Mouse (Mus musculus): ENCODE results near the gene Spen. TPM values are rescaled to one million over a fixed set of nuclear protein-coding genes. Genes with fewer than 3 reads are reported as not detected.

Gene Spen
- total RNA-seq, 2 experiments from 2014 or later: 28.4 to 29.0 TPM

- no peak for ATAC-seq (replicated peaks; ENCODE audit: poor library complexity)
Measured at GRCm38 (mm10) chr4:141456193-141456938, 82.0 kb downstream of the Spen start.

- ATAC-seq (replicated peaks; ENCODE audit: poor library complexity): no peak
Measured at GRCm38 (mm10) chr4:141455526-141455925, 82.9 kb downstream of the Spen start.

- ATAC-seq (replicated peaks; ENCODE audit: poor library complexity): peak; percentile 76
Measured at GRCm38 (mm10) chr4:141454581-141455350, 83.6 kb downstream of the Spen start.

- no peak for ATAC-seq (replicated peaks; ENCODE audit: poor library complexity)
Measured at GRCm38 (mm10) chr4:141451916-141452450, 86.4 kb downstream of the Spen start.

GRCm38 (mm10) chr4:141451251-141451650 lies 87.1 kb downstream of the Spen start:
- ATAC-seq (replicated peaks; ENCODE audit: poor library complexity): no peak

- no peak for ATAC-seq (replicated peaks; ENCODE audit: poor library complexity)
Measured at GRCm38 (mm10) chr4:141446211-141446610, 92.2 kb downstream of the Spen start.

GRCm38 (mm10) chr4:141445328-141445720 lies 93.1 kb downstream of the Spen start:
- ATAC-seq (replicated peaks; ENCODE audit: poor library complexity): peak; percentile 18

- peak; percentile 96 for ATAC-seq (replicated peaks; ENCODE audit: poor library complexity)
Measured at GRCm38 (mm10) chr4:141444451-141445327, 93.7 kb downstream of the Spen start, which contains the start of gene Zbtb17. TSS of gene Zbtb17 (plus strand) at chr4:141444654.

GRCm38 (mm10) chr4:141443641-141444429 lies 94.6 kb downstream of the Spen start:
- ATAC-seq (replicated peaks; ENCODE audit: poor library complexity): no peak

GRCm38 (mm10) chr4:141440877-141441276 lies 97.5 kb downstream of the Spen start:
- ATAC-seq (replicated peaks; ENCODE audit: poor library complexity): no peak

- no peak for ATAC-seq (replicated peaks; ENCODE audit: poor library complexity)
Measured at GRCm38 (mm10) chr4:141439083-141439803, 99.2 kb downstream of the Spen start.

GRCm38 (mm10) chr4:141435974-141436373 lies 102.4 kb downstream of the Spen start, which contains the start of gene Srarp:
TSS of gene Srarp (minus strand) at chr4:141436105.
- ATAC-seq (replicated peaks; ENCODE audit: poor library complexity): no peak

GRCm38 (mm10) chr4:141433191-141433590 lies 105.2 kb downstream of the Spen start:
- no peak for ATAC-seq (replicated peaks; ENCODE audit: poor library complexity)

GRCm38 (mm10) chr4:141432666-141433065 lies 105.7 kb downstream of the Spen start:
- no peak for ATAC-seq (replicated peaks; ENCODE audit: poor library complexity)

- ATAC-seq (replicated peaks; ENCODE audit: poor library complexity): peak; percentile 95
Measured at GRCm38 (mm10) chr4:141430997-141431396, 107.4 kb downstream of the Spen start.

- no peak; the same call in 1 of the 2 replicates for ATAC-seq (replicated peaks; ENCODE audit: poor library complexity)
Measured at GRCm38 (mm10) chr4:141429847-141430246, 108.5 kb downstream of the Spen start.

GRCm38 (mm10) chr4:141429381-141429780 lies 109.0 kb downstream of the Spen start:
- ATAC-seq (replicated peaks; ENCODE audit: poor library complexity): no peak

- ATAC-seq (replicated peaks; ENCODE audit: poor library complexity): no peak
Measured at GRCm38 (mm10) chr4:141427921-141428320, 110.5 kb downstream of the Spen start.

Measured in megakaryocyte progenitor cell, adult 5-6 weeks (primary cell).